Mouse (Mus musculus) kidney, postnatal 0 days (tissue): ENCODE results near the gene Atp6v1g2. TPM values are rescaled to one million over a fixed set of nuclear protein-coding genes. Genes with fewer than 3 reads are reported as not detected.
"Not testable (repeated sequence)": the region's sequence is repeated elsewhere in the genome, so short reads cannot be mapped to it uniquely, and the experiment has no call there.

ENCODE experiments used
- ATAC-seq: fragments of 200-750 bp; cut with Nextera tagmentation; replicated peaks from 2 replicates; pipeline ENCODE4 v1.8.0; 2017; ENCODE audit warnings: low read depth, moderate number of reproducible peaks, moderate TSS enrichment, moderate library complexity; ENCODE audit not compliant: low FRiP score
- DNase-seq: peaks from one replicate; pipeline ENCODE4 v3.0.0-alpha.2; 2016; ENCODE audit warnings: low spot score
- H3K27ac ChIP-seq: fragments of 300-500 bp; sonication (generic); 2 replicates; pipeline ENCODE4 v1.5.1; 2014; ENCODE audit warnings: mild to moderate bottlenecking
- H3K27me3 ChIP-seq: fragments of 300-500 bp; sonication (generic); 2 replicates; pipeline ENCODE4 v1.6.1; 2014; ENCODE audit warnings: low read length, mixed read lengths; ENCODE audit not compliant: insufficient read depth
- H3K36me3 ChIP-seq: fragments of 300-500 bp; sonication (generic); 2 replicates; pipeline ENCODE4 v1.6.1; 2014; ENCODE audit warnings: low read length, mixed read lengths; ENCODE audit not compliant: insufficient read depth
- H3K4me1 ChIP-seq: fragments of 300-500 bp; sonication (generic); replicated peaks from 2 replicates; pipeline ENCODE4 v1.6.1; 2014; ENCODE audit warnings: antibody characterized with exemption, low read length, mixed read lengths; ENCODE audit not compliant: insufficient read depth
- H3K4me2 ChIP-seq: fragments of 300-500 bp; sonication (generic); 2 replicates; pipeline ENCODE4 v1.6.1; 2014; ENCODE audit warnings: mild to moderate bottlenecking, low read length, moderate library complexity, mixed read lengths
- H3K4me3 ChIP-seq: fragments of 300-500 bp; sonication (generic); replicated peaks from 2 replicates; pipeline ENCODE4 v1.5.1; 2014; ENCODE audit warnings: low read depth, low read length
- H3K9ac ChIP-seq: fragments of 300-500 bp; sonication (generic); 2 replicates; pipeline ENCODE4 v1.6.1; 2014; ENCODE audit warnings: low read depth, low read length
- H3K9me3 ChIP-seq: fragments of 300-500 bp; sonication (generic); replicated peaks from 2 replicates; pipeline ENCODE4 v1.6.1; 2016; ENCODE audit warnings: low read length, inconsistent platforms, mixed read lengths
- CTCF ChIP-seq: IDR thresholded peaks from 2 replicates; pipeline ENCODE4 v1.5.1; 2016; ENCODE audit warnings: antibody characterized with exemption, low read depth, mild to moderate bottlenecking, moderate library complexity
- WGBS: fragments of 180-500 bp; shearing (Covaris S2); extraction: QIAGEN DNeasy Blood & Tissue Kit; methylation state at CpG from one replicate; pipeline ENCODE4 v1.1.7; 2014; 5-methylcytosine and 5-hydroxymethylcytosine counted together
- polyA plus RNA-seq: library from polyadenylated mRNA; unstranded; fragments of >200 nt; fragmentation: Nextera tagmentation; extraction: Ambion mirVana; gene quantifications from 2 replicates; pipeline ENCODE4 v1.2.1, GENCODE M21; 2015

Gene Atp6v1g2
- polyA plus RNA-seq, 1 experiment from 2014 or later, result 6.6 TPM

- no peak overlapping the region for H3K9ac ChIP-seq
- no peak for DNase-seq
- no peak overlapping the region for H3K4me2 ChIP-seq
- no peak overlapping the region for H3K4me3 ChIP-seq
- H3K27ac ChIP-seq, result no peak overlapping the region
- 93% methylated on average over 4 of the region's 4 CpGs for WGBS
- TF ChIP-seq CTCF, result no peak
- peaks cover 31% of the 10 kb centered on the region for H3K36me3 ChIP-seq
- H3K9me3 ChIP-seq, result no peaks in the 10 kb centered on the region
- H3K27me3 ChIP-seq, result no peaks in the 10 kb centered on the region
- H3K4me1 ChIP-seq, result no peaks in the 10 kb centered on the region; the same call in 1 of the 2 replicates
- no peak for ATAC-seq
Measured at GRCm38 (mm10) chr17:35224641-35225040, 8.8 kb upstream of the Atp6v1g2 start.

DNA sequence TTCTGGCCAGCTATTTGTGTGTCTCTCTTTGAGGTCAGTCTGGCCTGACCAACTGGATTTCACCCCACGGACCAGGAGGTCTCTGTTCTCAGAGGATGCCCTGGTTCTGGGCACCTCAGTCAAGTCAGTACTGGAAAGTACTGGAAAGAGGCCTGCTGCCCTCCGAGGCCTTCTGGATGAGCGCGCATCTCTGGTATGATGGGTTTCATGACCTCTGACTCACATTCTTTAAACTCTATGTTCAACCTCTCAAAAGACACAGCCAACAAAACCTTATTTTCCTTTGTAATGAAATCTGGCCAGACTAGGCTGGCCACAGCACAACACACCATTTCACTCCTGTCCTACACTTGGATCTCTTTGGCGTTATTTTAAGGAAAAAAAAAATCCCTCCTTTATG, 8.0 kb upstream of the Atp6v1g2 start:
- DNase-seq (no peak), ATAC-seq (no peak)
- H3K9me3 ChIP-seq, result no peaks in the 10 kb centered on the region
- no peak overlapping the region for H3K4me2 ChIP-seq
- H3K36me3 ChIP-seq, result peaks cover 26% of the 10 kb centered on the region
- 88% methylated on average over 5 of the region's 5 CpGs for WGBS
- no peak overlapping the region for H3K9ac ChIP-seq
- no peak overlapping the region for H3K27ac ChIP-seq
- H3K27me3 ChIP-seq, result no peaks in the 10 kb centered on the region
- no peak overlapping the region for H3K4me3 ChIP-seq
- no peaks in the 10 kb centered on the region for H3K4me1 ChIP-seq
- TF ChIP-seq CTCF, result no peak

- H3K27me3 ChIP-seq, result no peaks in the 10 kb centered on the region
- no peak overlapping the region for H3K27ac ChIP-seq
- no peaks in the 10 kb centered on the region for H3K4me1 ChIP-seq
- H3K9ac ChIP-seq, result no peak overlapping the region
- H3K9me3 ChIP-seq, result no peaks in the 10 kb centered on the region
- no peak overlapping the region for H3K4me2 ChIP-seq
- WGBS, result 81% methylated on average over 14 of the region's 14 CpGs
- H3K4me3 ChIP-seq, result no peak overlapping the region
- DNase-seq, result no peak
- peaks cover 30% of the 10 kb centered on the region for H3K36me3 ChIP-seq
- TF ChIP-seq CTCF, result peak; percentile 31; the same call in 1 of the 2 replicates
- no peak for ATAC-seq
Measured at GRCm38 (mm10) chr17:35226561-35227046, 6.9 kb upstream of the Atp6v1g2 start.

- WGBS, result 87% methylated on average over 10 of the region's 10 CpGs
- ATAC-seq (no peak), DNase-seq (no peak)
- no peak for TF ChIP-seq CTCF
- Histone ChIP-seq H3K9me3 (no peaks in the 10 kb centered on the region), H3K27me3 (no peaks in the 10 kb centered on the region), H3K4me3 (no peak overlapping the region), H3K36me3 (peaks cover 30% of the 10 kb centered on the region), H3K4me2 (no peak overlapping the region), H3K4me1 (peaks cover 20% of the 10 kb centered on the region), H3K27ac (no peak overlapping the region), H3K9ac (no peak overlapping the region)
Measured at GRCm38 (mm10) chr17:35231022-35231421, 2.4 kb upstream of the Atp6v1g2 start.

DNA sequence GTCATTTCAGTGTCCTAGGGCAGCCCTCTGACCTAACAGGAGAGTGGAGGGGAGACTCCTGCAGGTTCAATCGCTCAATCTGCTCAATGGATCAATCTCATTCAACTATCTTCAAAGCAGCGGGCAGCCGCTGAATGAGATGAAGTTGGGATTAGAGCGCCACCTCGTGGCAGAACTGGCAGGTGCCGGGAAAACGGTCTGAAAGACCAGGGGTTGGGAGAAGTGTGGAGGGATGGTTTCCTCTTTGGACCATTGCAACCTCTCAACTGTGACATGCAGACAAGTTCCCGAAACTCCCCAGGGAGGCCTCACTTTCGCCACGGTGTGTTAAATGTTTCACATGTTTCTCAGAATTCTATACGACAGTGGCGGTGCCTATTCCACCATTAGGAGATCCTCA, 1.4 kb upstream of the Atp6v1g2 start:
- H3K27ac ChIP-seq, result peak overlapping the region; percentile 83; the same call in 1 of the 2 replicates
- H3K27me3 ChIP-seq, result no peaks in the 10 kb centered on the region
- H3K4me1 ChIP-seq, result peaks cover 20% of the 10 kb centered on the region
- TF ChIP-seq CTCF, result peak; percentile 96
- peak; percentile 91 for DNase-seq
- peaks cover 29% of the 10 kb centered on the region for H3K36me3 ChIP-seq
- H3K4me3 ChIP-seq, result no peak overlapping the region
- peak overlapping the region; percentile 21 for H3K4me2 ChIP-seq
- no peaks in the 10 kb centered on the region for H3K9me3 ChIP-seq
- no peak overlapping the region for H3K9ac ChIP-seq
- ATAC-seq, result no peak
- 4% methylated on average over 12 of the region's 12 CpGs for WGBS

GRCm38 (mm10) chr17:35232659-35233058, 801 bp upstream of the Atp6v1g2 start:
- WGBS, result 48% methylated on average over 5 of the region's 5 CpGs
- Histone ChIP-seq H3K9me3 (no peaks in the 10 kb centered on the region), H3K4me1 (peaks cover 20% of the 10 kb centered on the region), H3K9ac (no peak overlapping the region), H3K4me3 (no peak overlapping the region), H3K27ac (peak overlapping the region; percentile 83), H3K4me2 (peak overlapping the region; percentile 78), H3K27me3 (no peaks in the 10 kb centered on the region), H3K36me3 (peaks cover 23% of the 10 kb centered on the region)
- DNase-seq (peak; percentile 51), ATAC-seq (no peak)
- TF ChIP-seq CTCF, result no peak

DNA sequence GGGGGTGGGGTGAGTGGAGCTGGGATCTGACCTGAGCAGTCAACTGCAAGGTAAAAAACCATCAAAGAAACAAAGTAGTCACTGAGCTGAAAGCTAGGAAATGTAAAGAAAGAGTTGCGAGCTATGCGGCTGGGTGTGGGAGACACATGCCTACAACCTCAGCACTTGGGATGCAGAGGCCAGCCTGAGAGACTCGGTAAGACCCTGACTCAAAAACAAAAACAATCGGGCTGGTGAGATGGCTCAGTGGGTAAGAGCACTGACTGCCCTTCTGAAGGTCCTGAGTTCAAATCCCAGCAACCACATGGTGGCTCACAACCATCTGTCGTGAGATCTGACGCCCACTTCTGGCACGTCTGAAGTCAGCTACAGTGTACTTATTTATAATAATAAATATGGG, 630 bp downstream of the Atp6v1g2 start:
- H3K9ac ChIP-seq, DNase-seq, ATAC-seq, H3K9me3 ChIP-seq, H3K27me3 ChIP-seq, H3K4me3 ChIP-seq: not testable (repeated sequence)
- 70% methylated on average over 7 of the region's 7 CpGs for WGBS
- peaks cover 20% of the 10 kb centered on the region for H3K4me1 ChIP-seq
- peak overlapping the region; percentile 83; the same call in 1 of the 2 replicates for H3K27ac ChIP-seq
- H3K36me3 ChIP-seq, result peaks cover 15% of the 10 kb centered on the region
- H3K4me2 ChIP-seq, result peak overlapping the region; percentile 78
